Mouse (Mus musculus): ENCODE data around the gene Egfem1. TPM values are rescaled to one million over a fixed set of nuclear protein-coding genes. Genes with fewer than 3 reads are reported as not detected.

Gene Egfem1
- polyA plus RNA-seq, 1 experiment from 2014 or later = 0.76 TPM

- Histone ChIP-seq H3K9me3 (replicated peaks) (no peaks in the 10 kb centered on the region), H3K9ac (no peak overlapping the region), H3K27me3 (no peaks in the 10 kb centered on the region), H3K4me1 (no peaks in the 10 kb centered on the region), H3K4me2 (replicated peaks) (no peak overlapping the region), H3K4me3 (replicated peaks) (no peak overlapping the region), H3K36me3 (no peaks in the 10 kb centered on the region), H3K27ac (replicated peaks) (no peak overlapping the region)
- no peak for ATAC-seq (ENCODE audit: insufficient number of reproducible peaks, low FRiP score, low TSS enrichment, low read depth)
- WGBS = 50% methylated on average over 2 of the region's 2 CpGs
These were observed 527.4 kb downstream of the Egfem1 start for GRCm38 (mm10) chr3:29609174-29609573.

GRCm38 (mm10) chr3:29619586-29619985, 537.8 kb downstream of the Egfem1 start:
- Histone ChIP-seq H3K9me3 (replicated peaks) (no peaks in the 10 kb centered on the region), H3K27ac (replicated peaks) (no peak overlapping the region), H3K9ac (no peak overlapping the region), H3K4me1 (no peaks in the 10 kb centered on the region), H3K36me3 (no peaks in the 10 kb centered on the region), H3K27me3 (no peaks in the 10 kb centered on the region), H3K4me2 (replicated peaks) (no peak overlapping the region), H3K4me3 (replicated peaks) (no peak overlapping the region)
- WGBS = 83% methylated on average over 1 of the region's 1 CpGs
- no peak for ATAC-seq (ENCODE audit: insufficient number of reproducible peaks, low FRiP score, low TSS enrichment, low read depth)

- no peaks in the 10 kb centered on the region for H3K27me3 ChIP-seq
- WGBS = 60% methylated on average over 2 of the region's 2 CpGs
- no peaks in the 10 kb centered on the region for H3K9me3 ChIP-seq (replicated peaks)
- ATAC-seq (ENCODE audit: insufficient number of reproducible peaks, low FRiP score, low TSS enrichment, low read depth) = no peak
- no peak overlapping the region for H3K9ac ChIP-seq
- H3K36me3 ChIP-seq = no peaks in the 10 kb centered on the region
- no peaks in the 10 kb centered on the region for H3K4me1 ChIP-seq
- no peak overlapping the region for H3K27ac ChIP-seq (replicated peaks)
- H3K4me3 ChIP-seq (replicated peaks) = no peak overlapping the region
- H3K4me2 ChIP-seq (replicated peaks) = no peak overlapping the region
These were observed 558.0 kb downstream of the Egfem1 start for GRCm38 (mm10) chr3:29639819-29640218.

DNA sequence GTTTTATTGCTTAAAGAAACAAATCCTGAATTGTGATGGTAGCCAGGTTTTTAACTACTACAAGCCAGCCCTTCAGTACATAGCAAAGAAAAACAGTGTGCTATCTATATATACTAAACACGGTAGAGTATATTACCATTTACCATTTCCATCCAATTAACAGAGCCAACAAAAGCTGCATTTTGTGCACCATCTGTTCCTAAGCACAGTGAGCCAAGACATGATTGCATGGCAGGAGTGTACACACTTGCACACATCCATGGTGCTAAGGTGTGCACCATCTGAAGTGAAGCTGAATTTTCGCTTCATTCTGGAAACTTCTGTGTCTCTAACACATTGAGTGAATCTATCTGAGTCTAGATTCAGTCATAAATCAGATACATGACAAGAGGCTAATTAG, 585.0 kb downstream of the Egfem1 start:
- Histone ChIP-seq H3K9ac (no peak overlapping the region), H3K27me3 (no peaks in the 10 kb centered on the region), H3K4me2 (replicated peaks) (no peak overlapping the region), H3K9me3 (replicated peaks) (no peaks in the 10 kb centered on the region), H3K4me3 (replicated peaks) (no peak overlapping the region), H3K4me1 (no peaks in the 10 kb centered on the region), H3K27ac (replicated peaks) (no peak overlapping the region), H3K36me3 (no peaks in the 10 kb centered on the region)
- ATAC-seq (ENCODE audit: insufficient number of reproducible peaks, low FRiP score, low TSS enrichment, low read depth) = no peak
- 74% methylated on average over 2 of the region's 2 CpGs for WGBS

GRCm38 (mm10) chr3:29689367-29690285, 607.8 kb downstream of the Egfem1 start:
- H3K9me3 ChIP-seq (replicated peaks) = no peaks in the 10 kb centered on the region
- H3K9ac ChIP-seq = no peak overlapping the region
- WGBS = 64% methylated on average over 8 of the region's 8 CpGs
- no peak for ATAC-seq (ENCODE audit: insufficient number of reproducible peaks, low FRiP score, low TSS enrichment, low read depth)
- no peaks in the 10 kb centered on the region for H3K27me3 ChIP-seq
- peaks cover 2% of the 10 kb centered on the region; the same call in 1 of the 2 replicates for H3K4me1 ChIP-seq
- H3K36me3 ChIP-seq = no peaks in the 10 kb centered on the region
- H3K4me2 ChIP-seq (replicated peaks) = no peak overlapping the region
- H3K27ac ChIP-seq (replicated peaks) = no peak overlapping the region
- no peak overlapping the region for H3K4me3 ChIP-seq (replicated peaks)

DNA sequence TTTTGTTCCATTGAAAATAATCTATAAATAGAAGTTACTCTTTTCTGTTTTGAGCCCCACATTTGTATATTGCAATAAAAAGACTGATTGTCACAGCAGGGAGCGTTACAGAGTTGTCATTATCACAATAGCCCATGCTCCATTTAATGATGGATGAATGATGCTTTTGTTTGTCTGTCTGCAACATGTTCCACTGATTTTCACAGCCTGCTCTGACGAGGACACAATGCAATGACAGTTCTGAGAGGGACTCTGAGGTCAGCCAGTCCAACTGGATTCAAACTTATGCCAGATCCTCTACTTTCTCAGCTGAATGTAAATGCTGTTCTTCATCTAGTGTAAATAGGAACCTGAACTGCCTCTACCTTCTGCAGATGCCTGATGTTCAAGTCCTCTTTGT, 619.3 kb downstream of the Egfem1 start:
- no peaks in the 10 kb centered on the region for H3K4me1 ChIP-seq
- H3K36me3 ChIP-seq = no peaks in the 10 kb centered on the region
- no peak overlapping the region for H3K27ac ChIP-seq (replicated peaks)
- no peak overlapping the region for H3K4me2 ChIP-seq (replicated peaks)
- no peak for ATAC-seq (ENCODE audit: insufficient number of reproducible peaks, low FRiP score, low TSS enrichment, low read depth)
- no peaks in the 10 kb centered on the region for H3K27me3 ChIP-seq
- H3K9me3 ChIP-seq (replicated peaks) = no peaks in the 10 kb centered on the region
- no peak overlapping the region for H3K4me3 ChIP-seq (replicated peaks)
- no peak overlapping the region for H3K9ac ChIP-seq
- 34% methylated on average over 2 of the region's 2 CpGs for WGBS

DNA sequence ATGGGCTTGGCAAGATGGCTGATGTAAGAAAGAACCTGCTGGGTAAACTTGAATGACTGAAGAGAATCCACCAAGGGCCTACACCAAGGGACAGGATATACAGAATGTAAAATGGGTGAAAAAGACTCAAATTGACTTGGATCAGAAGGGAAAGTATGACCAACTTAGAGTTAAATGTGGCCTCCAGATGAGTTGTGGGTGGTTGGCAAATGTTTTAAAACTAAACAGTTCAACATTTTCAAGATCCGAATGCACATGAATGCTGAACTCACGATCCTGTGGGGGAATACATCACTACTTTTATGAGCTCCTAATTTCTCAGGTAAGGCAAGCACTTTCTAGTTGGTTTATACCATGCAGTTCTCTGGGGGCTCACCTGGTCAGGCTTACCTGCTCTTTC, 625.0 kb downstream of the Egfem1 start:
- 74% methylated on average over 2 of the region's 2 CpGs for WGBS
- no peak overlapping the region for H3K9ac ChIP-seq
- no peaks in the 10 kb centered on the region for H3K27me3 ChIP-seq
- H3K36me3 ChIP-seq = no peaks in the 10 kb centered on the region
- no peak for ATAC-seq (ENCODE audit: insufficient number of reproducible peaks, low FRiP score, low TSS enrichment, low read depth)
- no peak overlapping the region for H3K27ac ChIP-seq (replicated peaks)
- no peak overlapping the region for H3K4me2 ChIP-seq (replicated peaks)
- H3K4me1 ChIP-seq = no peaks in the 10 kb centered on the region
- no peak overlapping the region for H3K4me3 ChIP-seq (replicated peaks)
- H3K9me3 ChIP-seq (replicated peaks) = no peaks in the 10 kb centered on the region

DNA sequence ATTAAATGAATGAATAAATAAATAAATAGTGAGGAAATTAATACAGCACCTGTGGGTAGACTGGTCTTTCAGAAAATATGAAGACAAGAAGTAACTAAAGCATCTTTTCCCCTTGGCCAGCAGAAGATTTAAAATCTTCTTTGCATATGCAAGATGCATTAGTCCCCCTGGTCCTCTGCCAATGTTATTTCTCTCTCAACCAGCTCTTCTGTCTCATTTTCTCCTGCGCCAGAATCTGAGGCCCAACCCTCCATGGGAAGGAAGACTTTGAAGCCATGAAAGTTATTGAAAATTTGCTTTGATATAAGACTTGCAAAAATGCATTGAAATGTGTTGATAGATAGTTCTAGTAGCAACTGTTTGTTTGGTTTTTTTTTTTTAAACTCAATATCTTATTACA, 625.6 kb downstream of the Egfem1 start:
- Histone ChIP-seq H3K9me3 (replicated peaks) (no peaks in the 10 kb centered on the region), H3K4me1 (no peaks in the 10 kb centered on the region), H3K36me3 (no peaks in the 10 kb centered on the region), H3K4me2 (replicated peaks) (no peak overlapping the region), H3K4me3 (replicated peaks) (no peak overlapping the region), H3K27ac (replicated peaks) (no peak overlapping the region), H3K9ac (no peak overlapping the region), H3K27me3 (no peaks in the 10 kb centered on the region)
- 85% methylated on average over 1 of the region's 1 CpGs for WGBS
- ATAC-seq (ENCODE audit: insufficient number of reproducible peaks, low FRiP score, low TSS enrichment, low read depth) = no peak

- 0 out of 2 replicates have a peak, but pooled peaks cover 5% of the 10 kb centered on the region for H3K27me3 ChIP-seq
- H3K36me3 ChIP-seq = no peaks in the 10 kb centered on the region
- H3K4me1 ChIP-seq = no peaks in the 10 kb centered on the region
- no peak overlapping the region for H3K27ac ChIP-seq (replicated peaks)
- H3K9ac ChIP-seq = no peak overlapping the region
- no peak for ATAC-seq (ENCODE audit: insufficient number of reproducible peaks, low FRiP score, low TSS enrichment, low read depth)
- H3K4me3 ChIP-seq (replicated peaks) = no peak overlapping the region
- 52% methylated on average over 8 of the region's 8 CpGs for WGBS
- no peaks in the 10 kb centered on the region for H3K9me3 ChIP-seq (replicated peaks)
- H3K4me2 ChIP-seq (replicated peaks) = no peak overlapping the region
These were observed 644.6 kb downstream of the Egfem1 start for GRCm38 (mm10) chr3:29726376-29726967.

GRCm38 (mm10) chr3:29730062-29730760, 648.4 kb downstream of the Egfem1 start:
- Histone ChIP-seq H3K27me3 (0 out of 2 replicates have a peak, but pooled peaks cover 5% of the 10 kb centered on the region), H3K4me3 (replicated peaks) (no peak overlapping the region), H3K9ac (no peak overlapping the region), H3K9me3 (replicated peaks) (no peaks in the 10 kb centered on the region), H3K36me3 (no peaks in the 10 kb centered on the region), H3K4me2 (replicated peaks) (no peak overlapping the region), H3K4me1 (no peaks in the 10 kb centered on the region), H3K27ac (replicated peaks) (no peak overlapping the region)
- no peak for ATAC-seq (ENCODE audit: insufficient number of reproducible peaks, low FRiP score, low TSS enrichment, low read depth)
- 17% methylated on average over 4 of the region's 4 CpGs for WGBS

- H3K36me3 ChIP-seq = no peaks in the 10 kb centered on the region
- H3K27ac ChIP-seq (replicated peaks) = no peak overlapping the region
- H3K9me3 ChIP-seq (replicated peaks) = no peaks in the 10 kb centered on the region
- no peak overlapping the region for H3K4me3 ChIP-seq (replicated peaks)
- H3K9ac ChIP-seq = no peak overlapping the region
- no peak overlapping the region for H3K4me2 ChIP-seq (replicated peaks)
- no peak for ATAC-seq (ENCODE audit: insufficient number of reproducible peaks, low FRiP score, low TSS enrichment, low read depth)
- WGBS = 88% methylated on average over 1 of the region's 1 CpGs
- H3K4me1 ChIP-seq = no peaks in the 10 kb centered on the region
- H3K27me3 ChIP-seq = 0 out of 2 replicates have a peak, but pooled peaks cover 5% of the 10 kb centered on the region
These were observed 649.7 kb downstream of the Egfem1 start for GRCm38 (mm10) chr3:29731509-29731908.

All from embryonic facial prominence, embryonic 15.5 days (tissue).